In the genomic region with DNA sequence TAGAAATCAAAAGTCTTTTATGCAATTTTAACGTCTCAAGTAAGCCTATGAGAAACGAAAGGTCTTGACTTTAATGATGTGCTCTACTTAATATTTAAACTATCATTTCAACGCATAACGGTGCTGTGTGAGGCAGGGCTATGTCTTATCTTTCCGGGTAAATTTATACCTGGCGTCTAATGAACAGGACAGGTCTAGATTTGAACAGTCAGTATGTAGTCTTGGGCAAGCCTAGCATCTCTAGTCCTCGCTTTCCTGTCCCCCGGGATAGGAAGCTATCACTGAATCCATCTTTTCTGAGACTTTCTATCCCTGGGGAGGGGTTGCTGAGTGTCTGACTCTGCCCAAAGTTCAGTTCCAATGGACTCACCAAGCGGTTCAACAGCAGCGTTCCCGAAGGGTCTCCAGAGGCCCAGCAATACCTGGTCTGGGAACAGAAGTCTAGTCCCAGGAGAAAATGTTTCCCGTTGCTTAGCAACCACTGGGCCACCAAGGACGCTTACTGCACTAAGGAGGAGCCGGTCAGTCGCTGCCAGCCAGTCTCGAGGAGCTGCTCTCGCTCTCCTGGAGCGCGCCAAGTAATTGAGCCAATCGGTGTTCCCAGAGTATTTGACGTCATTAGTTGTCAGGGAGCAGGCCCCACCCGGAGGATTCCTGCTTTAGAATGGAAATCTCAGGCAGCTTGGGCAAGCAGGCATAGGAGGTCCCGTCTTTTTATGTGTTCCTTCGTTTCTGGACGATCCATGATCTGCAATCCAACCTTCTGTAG, we compare ENCODE assay signal across 8 mouse cellular contexts. TPM values are rescaled to one million over a fixed set of nuclear protein-coding genes. Genes with fewer than 3 reads are reported as not detected.
DNase-seq lines count a peak whose midpoint lies in the region; ATAC-seq and TF ChIP-seq lines count a peak whose summit lies in the region.

A gene (minus strand): TSS at position 463 of the 769 bp plus-strand sequence.

- H3K9ac ChIP-seq in hindbrain, postnatal 0 days (replicated peaks; ENCODE audit: low read length) = peak within 1 kb of the TSS; percentile 46

- H3K4me2 ChIP-seq in hindbrain, postnatal 0 days (ENCODE audit: low read depth, low read length) = peak within 1 kb of the TSS; percentile 69

- no peaks in the 10 kb centered on the region for H3K9me3 ChIP-seq in hindbrain, postnatal 0 days (ENCODE audit: low read length)

- H3K4me3 ChIP-seq in gastrocnemius, adult 2 months = peak within 1 kb of the TSS; percentile 71
- peak within 1 kb of the TSS; percentile 41 for H3K4me3 ChIP-seq in hindbrain, postnatal 0 days (ENCODE audit: low read length)

- peak; percentile 58 for DNase-seq in WW6 (ENCODE audit: low read depth, low spot score)
- peak; percentile 84 to 86 for DNase-seq in cerebellum, postnatal 36 days
- peak; percentile 92 for DNase-seq in gastrocnemius, adult 2 months
- DNase-seq in hindbrain, postnatal 0 days (ENCODE audit: low spot score) = peak; percentile 96
- DNase-seq in left cerebral cortex, adult 18-20 months (ENCODE audit: low spot score in 2 of 2) = peak; percentile 83 to 91
- peak; percentile 92 to 95 for DNase-seq in lung, postnatal 4 days
- DNase-seq in retina, postnatal 1 day = peak; percentile 95
- peak; percentile 60 for DNase-seq in thymus, postnatal 4 days

- WGBS in hindbrain, postnatal 0 days = 28% methylated on average over 25 of the region's 25 CpGs

- intact Hi-C loops in gastrocnemius, adult 2 months (cut with DNase I) = no loop called here

- H3K27ac ChIP-seq in gastrocnemius, adult 2 months = peak within 1 kb of the TSS; percentile 85
- H3K27ac ChIP-seq in hindbrain, postnatal 0 days = peak within 1 kb of the TSS; percentile 79

- H3K4me1 ChIP-seq in hindbrain, postnatal 0 days (ENCODE audit: insufficient read depth, low read length) = 0 out of 2 replicates have a peak, but pooled peaks cover 4% of the 10 kb centered on the region

- no peaks in the 10 kb centered on the region for H3K27me3 ChIP-seq in hindbrain, postnatal 0 days (ENCODE audit: insufficient read depth, low read length)

- H3K36me3 ChIP-seq in hindbrain, postnatal 0 days (ENCODE audit: insufficient read depth, low read length) = no peaks in the 10 kb centered on the region

- peak; percentile 99 for ATAC-seq in hindbrain, postnatal 0 days

- no peak for TF ChIP-seq CTCF in gastrocnemius, adult 2 months (IDR thresholded peaks at IDR 0.05)
- TF ChIP-seq CTCF in hindbrain, postnatal 0 days (IDR thresholded peaks at IDR 0.05; ENCODE audit: low read depth) = no peak

RNA-seq across cellular contexts. Expression of the gene that starts here (rescaled TPM):
- total RNA-seq in gastrocnemius, adult 2 months (2021) = under 1 TPM; 0.03 TPM
- total RNA-seq in hindbrain, postnatal 0 days (2014; rRNA removed) = 1.1 and 1.5 TPM in 2 replicates
- 0.34 and 0.37 TPM in 2 replicates for polyA plus RNA-seq in hindbrain, postnatal 0 days (2015; fragmentation: Nextera tagmentation; extraction: Ambion mirVana)
- under 1 TPM; 0.30 TPM for total RNA-seq in left cerebral cortex, adult 18-20 months (2021)

Comparison
In these comparisons a context has a peak if more than half of its experiments do, and no peak if none do; other contexts are left out.
1. Peak in every context shown above with its lines: DNase-seq, ATAC-seq, H3K4me3 ChIP-seq and H3K27ac ChIP-seq.
2. Peak in DNase-seq, H3K4me3 ChIP-seq and H3K27ac ChIP-seq in gastrocnemius, adult 2 months; RNA of the gene not detected or under 1 TPM.
3. Peak in DNase-seq in left cerebral cortex, adult 18-20 months; RNA of the gene not detected or under 1 TPM.